Mouse (Mus musculus): ENCODE results near the gene Dync1li1.

- no peak for TF ChIP-seq CTCF (IDR thresholded peaks at IDR 0.05)
- no peak for TF ChIP-seq EP300 (IDR thresholded peaks at IDR 0.05)
These were observed 49.3 kb upstream of the Dync1li1 start for GRCm38 (mm10) chr9:114639186-114639748.
